Mouse (Mus musculus): ENCODE results near the gene Dnajb3.
"Not testable (repeated sequence)": the region's sequence is repeated elsewhere in the genome, so short reads cannot be mapped to it uniquely, and the experiment has no call there.

The Dnajb3 gene

GRCm38 (mm10) chr1:88231803-88232499 lies 26.4 kb upstream of the Dnajb3 start:
- DNase-seq (ENCODE audit: low spot score): no peak

- no peak for DNase-seq (ENCODE audit: low spot score)
These were observed 25.6 kb upstream of the Dnajb3 start for GRCm38 (mm10) chr1:88230981-88231802.

GRCm38 (mm10) chr1:88230421-88230820 lies 24.8 kb upstream of the Dnajb3 start:
- no peak for DNase-seq (ENCODE audit: low spot score)

GRCm38 (mm10) chr1:88229986-88230385 lies 24.4 kb upstream of the Dnajb3 start:
- no peak for DNase-seq (ENCODE audit: low spot score)

- DNase-seq (ENCODE audit: low spot score): no peak
These were observed 24.0 kb upstream of the Dnajb3 start for GRCm38 (mm10) chr1:88229566-88229965.

- DNase-seq (ENCODE audit: low spot score): peak; percentile 24
These were observed 22.5 kb upstream of the Dnajb3 start for GRCm38 (mm10) chr1:88228121-88228520.

GRCm38 (mm10) chr1:88227482-88227881 lies 21.9 kb upstream of the Dnajb3 start:
- no peak for DNase-seq (ENCODE audit: low spot score)

- peak; percentile 24 for DNase-seq (ENCODE audit: low spot score)
These were observed 21.2 kb upstream of the Dnajb3 start, which contains the start of gene Mroh2a for GRCm38 (mm10) chr1:88226670-88227379. Mroh2a (plus strand) TSS chr1:88226986.

GRCm38 (mm10) chr1:88225741-88226140 lies 20.2 kb upstream of the Dnajb3 start:
- DNase-seq (ENCODE audit: low spot score): peak; percentile 12

- DNase-seq (ENCODE audit: low spot score): not testable (repeated sequence)
These were observed 19.7 kb upstream of the Dnajb3 start for GRCm38 (mm10) chr1:88225301-88225700.

- peak; percentile 71 for DNase-seq (ENCODE audit: low spot score)
These were observed 18.6 kb upstream of the Dnajb3 start for GRCm38 (mm10) chr1:88224029-88224776.

GRCm38 (mm10) chr1:88223591-88223990 lies 18.0 kb upstream of the Dnajb3 start:
- DNase-seq (ENCODE audit: low spot score): peak; percentile 36

GRCm38 (mm10) chr1:88223011-88223515 lies 17.5 kb upstream of the Dnajb3 start:
- DNase-seq (ENCODE audit: low spot score): not testable (repeated sequence)

GRCm38 (mm10) chr1:88222216-88222615 lies 16.6 kb upstream of the Dnajb3 start:
- no peak for DNase-seq (ENCODE audit: low spot score)

GRCm38 (mm10) chr1:88220336-88220735 lies 14.8 kb upstream of the Dnajb3 start:
- DNase-seq (ENCODE audit: low spot score): peak; percentile 29

GRCm38 (mm10) chr1:88219054-88219453 lies 13.5 kb upstream of the Dnajb3 start:
- no peak for DNase-seq (ENCODE audit: low spot score)

GRCm38 (mm10) chr1:88218591-88218990 lies 13.0 kb upstream of the Dnajb3 start:
- DNase-seq (ENCODE audit: low spot score): no peak

GRCm38 (mm10) chr1:88218051-88218450 lies 12.5 kb upstream of the Dnajb3 start:
- DNase-seq (ENCODE audit: low spot score): no peak

GRCm38 (mm10) chr1:88217576-88217975 lies 12.0 kb upstream of the Dnajb3 start:
- no peak for DNase-seq (ENCODE audit: low spot score)

GRCm38 (mm10) chr1:88217144-88217543 lies 11.6 kb upstream of the Dnajb3 start:
- DNase-seq (ENCODE audit: low spot score): no peak

GRCm38 (mm10) chr1:88216551-88216950 lies 11.0 kb upstream of the Dnajb3 start:
- no peak for DNase-seq (ENCODE audit: low spot score)
